Mouse (Mus musculus): ENCODE results near the gene Tomt. TPM values are rescaled to one million over a fixed set of nuclear protein-coding genes. Genes with fewer than 3 reads are reported as not detected.

Tomt gene
- total RNA-seq, 2 experiments from 2014 or later = not detected

DNA sequence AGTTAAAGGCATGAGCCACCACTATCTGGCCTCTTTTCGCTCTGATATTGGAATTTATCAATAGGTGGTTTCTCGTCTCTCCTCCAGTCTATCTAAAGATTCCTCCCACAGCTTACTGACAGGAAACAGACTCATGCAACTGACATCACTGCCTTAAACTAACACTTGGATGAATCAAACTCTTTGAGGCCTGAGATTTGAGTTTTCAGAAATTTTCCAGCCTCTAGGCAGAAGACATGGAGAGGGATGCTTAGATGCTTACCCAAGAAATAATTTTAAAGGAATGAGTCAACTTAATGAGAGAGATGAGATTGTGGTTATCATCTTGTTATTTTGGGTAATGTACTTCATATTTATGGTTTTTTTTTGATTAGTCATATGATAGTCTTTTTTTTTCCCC, 52.3 kb downstream of the Tomt start:
- DNase-seq = no peak

DNA sequence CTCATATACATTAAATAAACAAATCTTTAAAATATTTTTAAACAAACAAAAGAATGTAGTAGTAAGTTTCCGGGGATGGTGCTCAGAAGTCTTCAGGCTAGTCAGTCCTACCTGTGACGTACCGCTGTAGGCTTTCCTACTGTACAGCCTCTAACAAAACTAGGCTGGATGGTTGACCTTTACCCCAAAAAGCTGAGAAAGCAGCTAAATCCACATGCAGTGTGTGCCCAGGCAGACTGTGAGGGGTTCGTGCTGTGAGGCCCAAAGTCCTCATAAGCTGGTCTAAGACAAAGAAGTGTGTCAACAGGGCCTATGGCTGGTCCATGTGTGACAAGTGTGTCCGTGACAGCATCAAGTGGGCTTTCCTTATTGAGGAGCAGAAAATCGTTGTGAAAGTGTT, 53.3 kb downstream of the Tomt start:
- DNase-seq = no peak

DNA sequence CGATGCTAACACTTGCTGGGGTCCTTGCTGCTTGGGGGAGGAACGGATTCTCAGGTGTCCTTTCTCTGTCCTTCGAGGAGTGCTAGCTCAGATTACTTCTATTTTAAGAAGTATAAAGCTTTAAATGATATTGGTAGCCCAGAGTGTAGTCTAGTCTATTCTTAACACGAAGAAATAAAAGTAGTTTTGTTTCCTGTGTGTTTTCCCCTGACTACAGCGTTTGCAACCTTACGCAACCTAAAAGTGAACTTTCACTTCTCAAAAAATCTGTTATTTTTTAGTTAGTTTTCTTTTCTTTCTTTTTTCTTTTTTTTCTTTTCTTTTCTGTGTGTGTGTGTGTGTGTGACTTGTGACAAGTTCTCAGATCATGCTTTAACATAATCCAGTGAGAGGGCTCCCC, 54.5 kb downstream of the Tomt start:
- no peak for DNase-seq

Small RNA genes within 50 kb of the gene (microRNA-seq; reads per million reads assigned to microRNA genes)
- 0 reads per million in 2 experiments for gene Gm22655

Other genes starting within 250 kb of the Tomt start
- 10 to 100 TPM; 76.3 to 88.0 TPM for gene Clpb, start 242.7 kb downstream of the Tomt start, total RNA-seq (2021)
- gene Phox2a, start 88.0 kb downstream of the Tomt start, total RNA-seq (2021) = under 1 TPM; 0.18 to 0.27 TPM
- 100 to 1,000 TPM; 184 to 200 TPM for gene Inppl1, start 68.1 kb downstream of the Tomt start, total RNA-seq (2021)
- gene Folr2, start 49.2 kb downstream of the Tomt start, total RNA-seq (2021) = 1 to 10 TPM; 5.0 to 7.5 TPM
- gene Anapc15, start 42.6 kb downstream of the Tomt start, total RNA-seq (2021) = 10 to 100 TPM; 16.8 to 17.2 TPM
- gene Folr1, start 35.6 kb downstream of the Tomt start, total RNA-seq (2021) = not detected
- gene Lamtor1, start 455 bp downstream of the Tomt start, total RNA-seq (2021) = 100 to 1,000 TPM; 117 TPM
- gene Lrrc51, start 27.5 kb upstream of the Tomt start, total RNA-seq (2021) = 1 to 10 TPM; 4.1 to 5.7 TPM
- 10 to 100 TPM; 89.0 to 95.0 TPM for gene Numa1, start 27.8 kb upstream of the Tomt start, total RNA-seq (2021)
- 10 to 100 TPM in 1 of 2 experiments, 1 to 10 TPM in 1; 7.4 to 11.9 TPM for gene Il18bp, start 112.3 kb upstream of the Tomt start, total RNA-seq (2021)
- gene Rnf121, start 159.1 kb upstream of the Tomt start, total RNA-seq (2021) = 10 to 100 TPM; 24.5 TPM
- 1 to 10 TPM; 4.9 to 6.9 TPM for gene Xndc1, start 159.2 kb upstream of the Tomt start, total RNA-seq (2021)
- gene Xntrpc, start 159.4 kb upstream of the Tomt start, total RNA-seq (2021) = under 1 TPM; 0.44 to 0.74 TPM
- gene Trpc2, start 176.8 kb upstream of the Tomt start, total RNA-seq (2021) = under 1 TPM; 0.15 to 0.90 TPM
- 100 to 1,000 TPM; 268 to 300 TPM for gene Art1, start 195.4 kb upstream of the Tomt start, total RNA-seq (2021)
- 10 to 100 TPM; 15.2 to 22.8 TPM for gene Art5, start 203.1 kb upstream of the Tomt start, total RNA-seq (2021)
- gene Chrna10, start 210.5 kb upstream of the Tomt start, total RNA-seq (2021) = not detected